Mouse (Mus musculus): Measurements from ENCODE around the gene Actl6b. TPM values are rescaled to one million over a fixed set of nuclear protein-coding genes. Genes with fewer than 3 reads are reported as not detected.

Gene Actl6b
- not detected in 2 replicates for total RNA-seq (2023)

DNA sequence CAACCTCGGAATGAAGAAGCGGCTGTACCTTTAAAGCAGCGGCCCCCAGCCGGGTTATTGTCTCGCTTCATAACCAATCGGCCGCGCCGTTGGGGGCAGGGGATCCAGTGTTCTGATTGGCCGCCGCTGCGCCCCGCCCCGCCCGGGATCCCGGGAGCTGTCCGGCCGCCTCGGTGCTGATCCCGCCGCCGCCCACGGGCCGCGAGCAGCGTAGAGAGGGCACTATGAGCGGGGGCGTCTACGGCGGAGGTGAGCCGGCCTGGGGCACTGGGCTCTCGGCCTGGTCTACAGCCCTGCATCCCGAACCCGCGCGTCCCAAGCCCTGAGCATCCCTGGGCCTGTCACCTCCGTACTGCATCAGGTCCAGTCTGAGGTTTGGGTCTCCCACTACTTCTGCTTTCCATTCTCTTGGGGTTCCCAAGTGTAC is at the start of gene Actl6b:
Gene Actl6b, plus strand, starts transcription at position 107 of the 427 bp plus-strand sequence.

DNA sequence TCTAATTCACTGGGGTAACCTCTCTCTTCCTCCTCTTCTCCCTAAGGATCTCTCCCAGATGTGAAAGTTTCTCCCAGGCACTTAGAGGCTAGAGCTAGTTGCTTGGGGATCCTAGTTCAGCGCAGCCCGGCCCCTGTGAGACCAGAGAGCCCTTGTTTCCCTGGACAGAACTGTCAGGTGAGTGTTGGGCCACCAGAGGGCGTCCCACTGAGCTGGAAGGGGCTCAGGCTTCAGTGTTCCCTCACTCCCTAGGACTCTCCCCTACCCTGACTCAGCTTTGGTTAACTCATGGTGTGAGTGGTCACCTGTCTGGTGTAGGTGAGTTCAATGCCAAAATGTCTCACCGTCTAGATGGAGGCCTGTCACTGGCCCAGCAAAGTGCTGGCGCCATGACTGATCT is 34.9 kb upstream of the Actl6b start, which contains the start of gene Gigyf1:
Gene Gigyf1, plus strand, starts transcription at position 113 of the 400 bp plus-strand sequence.

DNA sequence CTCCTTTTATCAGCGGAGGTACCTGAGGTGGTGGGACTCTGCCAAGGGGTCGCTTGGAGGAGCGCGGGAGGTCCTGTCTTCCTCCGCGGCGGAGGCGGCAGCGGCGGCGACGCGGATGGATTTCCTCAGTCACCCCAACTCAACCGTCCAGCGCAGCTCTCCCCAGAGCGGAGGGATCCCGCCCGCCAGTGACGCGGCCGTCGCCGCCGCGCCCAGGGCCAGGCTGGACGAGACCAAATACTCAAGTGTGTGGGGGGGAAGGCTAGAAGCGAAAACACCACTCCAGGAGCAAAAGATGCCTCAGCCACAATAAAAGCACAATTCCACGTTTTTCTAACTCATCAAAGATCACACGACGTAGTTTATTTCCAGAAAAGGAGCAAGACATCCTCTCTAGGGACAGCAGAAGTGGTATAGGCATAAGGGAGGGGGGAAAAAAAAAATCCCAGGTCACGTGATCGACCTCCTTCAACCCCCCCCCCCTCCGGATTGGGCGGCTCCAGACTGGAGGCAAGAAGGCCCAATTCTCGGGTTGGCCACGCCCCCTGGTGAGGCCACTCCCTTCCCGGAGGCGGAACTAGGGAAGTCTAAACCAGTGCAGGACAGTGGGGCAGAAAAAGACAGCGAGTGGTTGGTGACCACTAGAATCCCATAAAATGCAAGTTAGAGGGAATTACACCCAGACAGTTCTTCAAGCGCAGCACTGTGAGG is 20.0 kb upstream of the Actl6b start, which contains the start of the genes Epo and Gnb2:
Gene Epo, minus strand, starts transcription at position 126 of the 711 bp plus-strand sequence.
Gene Gnb2, minus strand, starts transcription at position 394 of the 711 bp plus-strand sequence.

DNA sequence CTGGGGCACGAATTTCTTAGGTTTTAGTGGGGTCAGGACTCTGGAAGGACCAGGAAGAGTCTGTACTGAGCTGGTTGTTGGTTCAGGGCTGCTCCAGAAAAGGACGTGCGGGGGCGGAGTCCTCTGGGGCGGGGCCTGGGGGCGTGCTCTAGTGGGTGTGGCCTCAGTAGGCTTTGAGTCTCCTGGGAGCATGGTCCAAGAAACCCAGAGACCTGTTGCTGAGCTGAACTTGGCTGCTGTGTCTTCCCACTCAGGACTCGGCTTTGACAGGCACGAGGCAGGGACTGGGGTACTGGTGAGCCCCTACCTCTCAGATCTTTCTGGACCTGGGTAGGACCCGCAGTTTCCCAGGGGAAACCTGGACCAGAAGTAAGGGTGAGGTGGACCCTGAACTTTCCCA is 16.3 kb downstream of the Actl6b start, which contains the start of gene Tfr2:
Gene Tfr2, plus strand, starts transcription at position 176 of the 400 bp plus-strand sequence.

DNA sequence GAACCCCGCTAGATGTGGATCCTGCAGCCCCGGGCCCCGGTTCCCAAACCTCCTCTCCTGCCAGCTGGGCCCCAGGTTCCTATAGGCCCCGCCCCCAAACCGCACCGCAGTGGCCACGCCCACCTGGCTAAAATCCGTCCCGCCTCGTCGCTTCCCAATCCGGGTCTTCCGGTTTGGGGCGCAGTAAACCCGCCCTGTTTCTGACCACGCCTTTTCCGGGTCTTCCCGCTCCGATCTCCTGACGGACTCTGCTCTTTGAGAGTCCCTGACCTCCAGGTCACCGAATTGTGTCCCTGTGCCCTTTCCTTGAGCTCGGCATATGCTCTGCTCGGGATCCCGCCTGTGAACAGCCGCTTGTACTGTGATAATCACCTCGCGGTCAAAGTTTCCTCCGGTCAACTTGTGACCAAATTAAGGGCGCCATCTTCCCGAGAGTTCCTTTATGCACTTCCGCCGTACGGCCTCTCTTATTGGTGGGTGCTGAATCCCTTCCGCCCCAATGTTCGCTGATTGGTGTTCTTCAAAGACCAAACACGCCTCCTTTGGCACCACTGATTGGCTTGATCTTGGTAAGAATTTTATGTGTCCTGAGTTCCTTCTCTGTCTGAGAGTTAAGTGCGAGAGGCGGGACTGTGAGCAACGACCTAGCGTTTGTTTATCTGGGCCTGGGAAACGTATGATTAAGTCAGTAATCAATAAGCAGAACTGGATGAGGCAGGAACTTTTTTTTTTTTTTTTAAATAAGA is 47.5 kb downstream of the Actl6b start, which contains the start of gene Mospd3:
Gene Mospd3, minus strand, starts transcription at position 440 of the 746 bp plus-strand sequence.

DNA sequence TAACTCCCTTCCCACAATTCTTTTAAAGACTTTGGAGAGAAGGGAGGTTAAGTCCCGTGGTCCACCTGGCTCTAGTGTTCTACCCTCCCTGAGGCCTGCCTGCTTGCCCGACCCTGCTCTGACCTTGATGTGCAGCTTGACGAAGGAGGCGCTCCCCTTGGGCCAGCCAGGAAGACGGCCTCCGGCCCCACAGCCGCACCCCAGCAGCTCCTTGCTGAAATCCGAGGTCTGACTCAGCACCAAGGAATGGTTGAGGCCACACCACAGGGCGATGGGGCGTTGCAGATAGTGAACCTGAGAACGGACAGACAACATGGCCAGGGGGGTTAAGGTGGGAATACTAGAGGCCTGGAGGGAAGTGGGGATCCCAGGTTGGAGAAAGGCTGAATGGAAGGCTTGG is 60.2 kb downstream of the Actl6b start, which contains the start of gene Pcolce:
Gene Pcolce, minus strand, starts transcription at position 235 of the 400 bp plus-strand sequence.

Other genes with a start within 250 kb of the Actl6b start
- 182 and 213 TPM in 2 replicates for gene Srrt, start 245.8 kb upstream of the Actl6b start, total RNA-seq (2023)
- 4.7 and 6.4 TPM in 2 replicates for gene Trip6, start 239.1 kb upstream of the Actl6b start, total RNA-seq (2023)
- 28.8 and 38.1 TPM in 2 replicates for gene Slc12a9, start 219.9 kb upstream of the Actl6b start, total RNA-seq (2023)
- gene Ephb4, start 203.4 kb upstream of the Actl6b start, total RNA-seq (2023) = not detected in 2 replicates
- gene Zan, start 76.5 kb upstream of the Actl6b start, total RNA-seq (2023) = 0.06 TPM in 1 of 2 replicates, not detected in the other
- 13.0 and 17.8 TPM in 2 replicates for gene Pop7, start 51.0 kb upstream of the Actl6b start, total RNA-seq (2023)
- 46.2 and 60.4 TPM in 2 replicates for gene Gigyf1, start 35.0 kb upstream of the Actl6b start, total RNA-seq (2023)
- not detected in 2 replicates for gene Epo, start 20.3 kb upstream of the Actl6b start, total RNA-seq (2023)
- gene Gnb2, start 20.0 kb upstream of the Actl6b start, total RNA-seq (2023) = 956 and 1,045 TPM in 2 replicates
- gene Tfr2, start 16.3 kb downstream of the Actl6b start, total RNA-seq (2023) = 0.76 and 1.7 TPM in 2 replicates
- 41.8 and 42.3 TPM in 2 replicates for gene Mospd3, start 47.5 kb downstream of the Actl6b start, total RNA-seq (2023)
- gene Pcolce, start 60.3 kb downstream of the Actl6b start, total RNA-seq (2023) = 0.61 and 2.0 TPM in 2 replicates
- gene Fbxo24, start 75.5 kb downstream of the Actl6b start, total RNA-seq (2023) = 0.36 TPM in 1 of 2 replicates, not detected in the other
- 235 and 280 TPM in 2 replicates for gene Lrch4, start 75.6 kb downstream of the Actl6b start, total RNA-seq (2023)
- 37.6 and 52.5 TPM in 2 replicates for gene Gm20605, start 75.7 kb downstream of the Actl6b start, total RNA-seq (2023)
- 51.2 and 70.0 TPM in 2 replicates for gene Sap25, start 87.8 kb downstream of the Actl6b start, total RNA-seq (2023)
- not detected in 2 replicates for gene Irs3, start 92.2 kb downstream of the Actl6b start, total RNA-seq (2023)
- 16.4 and 17.0 TPM in 2 replicates for gene Agfg2, start 131.2 kb downstream of the Actl6b start, total RNA-seq (2023)
- gene Nyap1, start 188.1 kb downstream of the Actl6b start, total RNA-seq (2023) = 0.50 and 0.54 TPM in 2 replicates
- 272 and 329 TPM in 2 replicates for gene Tsc22d4, start 192.2 kb downstream of the Actl6b start, total RNA-seq (2023)
- 24.4 and 30.5 TPM in 2 replicates for gene Ppp1r35, start 225.3 kb downstream of the Actl6b start, total RNA-seq (2023)
- 29.5 and 33.3 TPM in 2 replicates for gene Mepce, start 234.1 kb downstream of the Actl6b start, total RNA-seq (2023)
- gene Zcwpw1, start 234.3 kb downstream of the Actl6b start, total RNA-seq (2023) = 2.2 and 2.4 TPM in 2 replicates

All from neutrophil, adult 65 days (primary cell).